Mouse (Mus musculus) spleen, postnatal 0 days (tissue): ENCODE data around the gene Vmn2r78. TPM values are rescaled to one million over a fixed set of nuclear protein-coding genes. Genes with fewer than 3 reads are reported as not detected.

Source experiments
- polyA plus RNA-seq: library from polyadenylated mRNA; unstranded; fragments of >200 nt; fragmentation: Nextera tagmentation; extraction: Ambion mirVana; gene quantifications from 2 replicates; pipeline ENCODE4 v1.2.1, GENCODE M21; 2015

The Vmn2r78 gene
- not detected in 2 replicates for polyA plus RNA-seq

DNA sequence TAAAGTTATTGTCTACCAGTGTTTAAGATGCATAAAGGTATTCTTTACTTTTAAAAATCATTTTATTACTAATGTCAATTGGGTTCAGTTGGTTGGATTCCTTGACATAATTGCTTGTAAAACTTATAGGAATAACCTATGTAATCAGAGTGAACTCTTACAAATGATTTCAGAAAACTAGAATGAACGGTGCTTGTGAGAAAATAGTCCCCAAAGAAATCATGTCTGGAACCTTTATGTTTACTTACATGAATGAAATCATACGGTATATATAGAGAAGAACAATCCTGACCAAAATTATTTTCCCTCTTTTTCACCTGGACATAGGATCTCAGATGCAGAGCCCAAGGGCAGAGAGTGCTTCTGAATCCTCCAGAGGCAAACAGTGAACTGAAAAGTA lies at the start of gene Vmn2r78:
TSS of gene Vmn2r78 (plus strand) at position 301 of the 400 bp plus-strand sequence.

GRCm38 (mm10) chr7:86995815-86996214 lies 80.9 kb downstream of the Vmn2r78 start, which contains the start of gene Vmn2r79:
Gene Vmn2r79 (plus strand): TSS chr7:86996115.

Other genes with a start within 250 kb of the Vmn2r78 start
- not detected in 2 replicates for gene Olfr292, start 226.8 kb upstream of the Vmn2r78 start, polyA plus RNA-seq
- 0.13 and 0.18 TPM in 2 replicates for gene Folh1, start 139.2 kb upstream of the Vmn2r78 start, polyA plus RNA-seq
- not detected in 2 replicates for gene Vmn2r77, start 120.1 kb upstream of the Vmn2r78 start, polyA plus RNA-seq
- gene Vmn2r79, start 81.0 kb downstream of the Vmn2r78 start, polyA plus RNA-seq, result not detected in 2 replicates